Mouse (Mus musculus) small intestine, adult 10 weeks (tissue): Measurements from ENCODE around the gene Ankrd23. TPM values are rescaled to one million over a fixed set of nuclear protein-coding genes. Genes with fewer than 3 reads are reported as not detected.

ENCODE experiments used
- polyA plus RNA-seq: library from polyadenylated mRNA; stranded (reverse); fragments of 350-450 nt; fragmentation: Illumina TruSeq; extraction: RNeasy Lipid Tissue Mini Kit (QIAGEN cat#74804); gene quantifications from one replicate; pipeline ENCODE4 v1.2.3, GENCODE M21; 2014; ENCODE audit warnings: low replicate concordance

Ankrd23 gene
- polyA plus RNA-seq: not detected

GRCm38 (mm10) chr1:36536783-36537182 is at the start of gene Ankrd23:
Gene Ankrd23, minus strand, starts transcription at chr1:36536883.

DNA sequence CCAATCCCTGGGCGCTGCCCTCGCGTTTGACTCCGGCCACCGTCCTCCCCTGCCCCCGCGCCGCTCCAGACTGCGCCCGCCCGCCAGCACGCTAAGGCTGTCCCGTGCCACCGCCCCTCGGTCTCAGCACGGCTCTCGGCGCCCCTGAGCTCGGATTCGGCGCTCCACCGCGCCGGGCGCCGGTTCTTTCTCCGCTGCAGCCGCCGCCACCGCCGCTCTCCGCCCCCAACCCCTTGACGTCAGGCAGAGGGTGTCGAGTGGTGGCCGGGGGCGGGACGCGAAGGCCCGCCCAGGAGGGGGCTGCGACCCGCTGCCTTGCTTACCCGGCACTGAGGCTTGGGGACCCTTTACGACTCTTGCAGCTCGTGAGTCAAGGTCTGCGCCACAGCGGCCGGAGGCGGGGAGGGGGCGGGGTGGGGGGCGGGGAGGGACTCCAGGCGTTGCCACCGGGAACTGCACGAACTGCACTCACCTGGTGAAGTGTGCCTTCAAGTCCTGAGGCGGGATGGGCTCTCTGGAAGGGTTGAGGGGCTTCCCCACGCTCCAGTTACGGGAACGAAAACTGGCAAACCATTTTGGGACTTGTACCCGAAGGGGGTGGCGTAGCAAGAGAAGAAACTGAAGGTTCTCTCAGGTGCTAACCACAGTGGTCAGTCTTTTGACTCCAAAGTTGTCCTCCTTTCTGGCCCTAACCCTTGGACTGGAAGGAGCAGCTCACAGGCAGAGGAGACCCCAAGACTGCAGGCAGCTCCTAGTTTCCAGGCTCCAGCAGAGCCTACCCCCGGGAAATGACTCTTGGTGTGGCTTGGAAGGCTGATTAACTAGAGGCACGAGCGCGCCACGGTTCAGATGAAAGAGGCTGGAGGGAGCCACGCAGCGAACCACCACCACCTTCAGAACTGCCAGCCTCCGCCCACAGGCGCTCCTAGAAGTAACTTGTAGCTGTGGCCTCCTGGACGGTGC is 21.6 kb upstream of the Ankrd23 start, which contains the start of gene Sema4c:
Gene Sema4c, minus strand, starts transcription at position 319 of the 963 bp plus-strand sequence.

GRCm38 (mm10) chr1:36546888-36547471 is 10.3 kb upstream of the Ankrd23 start, which contains the start of gene Ankrd39:
Gene Ankrd39, minus strand, starts transcription at chr1:36547445.

GRCm38 (mm10) chr1:36539186-36539585 is 2.5 kb upstream of the Ankrd23 start, which contains the start of gene Gm42417:
Gene Gm42417, minus strand, starts transcription at chr1:36539429.

DNA sequence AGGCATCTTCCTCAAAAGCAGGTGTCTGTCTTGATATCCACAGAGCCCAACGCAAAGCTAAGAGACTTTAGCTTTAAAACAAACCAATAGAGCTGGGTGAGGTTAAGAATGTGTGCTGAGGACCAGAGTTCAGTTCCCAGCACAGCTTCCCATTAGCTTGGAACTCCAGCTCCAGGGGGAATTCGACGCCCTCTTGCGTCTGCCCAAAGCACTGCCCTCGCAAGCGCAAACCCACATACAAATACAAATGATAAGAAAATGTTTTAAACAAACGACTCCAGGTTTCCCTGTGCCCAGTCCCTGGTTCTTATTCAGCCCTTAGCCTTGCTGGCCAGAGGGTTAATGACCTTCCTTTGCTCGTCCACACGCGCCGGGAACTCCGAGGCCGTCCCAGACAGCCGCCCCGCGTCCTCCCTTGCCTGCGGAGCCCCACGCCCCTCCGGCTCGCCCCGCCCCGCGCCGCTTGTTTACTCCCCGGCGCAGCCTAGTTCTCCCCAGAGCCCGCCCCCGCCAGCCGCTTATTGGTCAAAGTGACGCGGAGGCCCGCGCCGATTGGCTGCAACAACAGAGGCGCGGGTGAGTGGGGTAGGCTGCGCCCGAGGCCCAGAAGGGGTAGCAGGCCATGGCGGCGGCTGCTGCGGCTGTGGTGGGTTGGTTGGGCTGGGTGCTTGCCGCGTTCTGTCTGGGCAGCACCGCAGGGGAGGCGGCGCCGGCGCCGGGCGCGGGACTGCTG is 25.2 kb downstream of the Ankrd23 start, which contains the start of gene Cnnm3:
Gene Cnnm3, plus strand, starts transcription at position 579 of the 733 bp plus-strand sequence.

Other genes with a start within 250 kb of the Ankrd23 start
- 0.07 TPM for gene Arid5a, start 229.2 kb downstream of the Ankrd23 start, polyA plus RNA-seq
- 11.0 TPM for gene Kansl3, start 167.7 kb downstream of the Ankrd23 start, polyA plus RNA-seq
- not detected for gene Fer1l5, start 164.6 kb downstream of the Ankrd23 start, polyA plus RNA-seq
- gene Lman2l, start 91.6 kb downstream of the Ankrd23 start, polyA plus RNA-seq: 2.9 TPM
- 13.8 TPM for gene Cnnm4, start 65.3 kb downstream of the Ankrd23 start, polyA plus RNA-seq
- 3.8 TPM for gene Cnnm3, start 25.0 kb downstream of the Ankrd23 start, polyA plus RNA-seq
- gene Gm42417, start 2.5 kb upstream of the Ankrd23 start, polyA plus RNA-seq: not detected
- gene Ankrd39, start 10.6 kb upstream of the Ankrd23 start, polyA plus RNA-seq: 1.0 TPM
- 0.19 TPM for gene Sema4c, start 21.5 kb upstream of the Ankrd23 start, polyA plus RNA-seq
- not detected for gene Fam178b, start 146.3 kb upstream of the Ankrd23 start, polyA plus RNA-seq
- 69.1 TPM for gene Cox5b, start 154.6 kb upstream of the Ankrd23 start, polyA plus RNA-seq
- gene 4933424G06Rik, start 173.3 kb upstream of the Ankrd23 start, polyA plus RNA-seq: not detected
- gene Actr1b, start 177.5 kb upstream of the Ankrd23 start, polyA plus RNA-seq: 8.6 TPM
- gene Zap70, start 224.9 kb upstream of the Ankrd23 start, polyA plus RNA-seq: not detected